Mouse (Mus musculus) thymus, adult 2 months (tissue): ENCODE measurements around the gene Trp53bp1.

Experiments
- CTCF ChIP-seq: fragments of 200-500 bp; IDR thresholded peaks from 2 replicates; pipeline ENCODE4 v1.5.1; 2012; ENCODE audit warnings: mild to moderate bottlenecking, control low read depth, low read length, moderate library complexity, borderline replicate concordance; ENCODE audit not compliant: control insufficient read depth, poor library complexity, insufficient read depth; ENCODE audit errors: extremely low read depth
- POLR2A ChIP-seq: fragments of 200-500 bp; IDR thresholded peaks from 2 replicates; pipeline ENCODE4 v1.6.1; 2012; ENCODE audit warnings: mild to moderate bottlenecking, low read length, control low read depth, moderate library complexity; ENCODE audit not compliant: control insufficient read depth, poor library complexity, insufficient read depth; ENCODE audit errors: extremely low read depth

DNA sequence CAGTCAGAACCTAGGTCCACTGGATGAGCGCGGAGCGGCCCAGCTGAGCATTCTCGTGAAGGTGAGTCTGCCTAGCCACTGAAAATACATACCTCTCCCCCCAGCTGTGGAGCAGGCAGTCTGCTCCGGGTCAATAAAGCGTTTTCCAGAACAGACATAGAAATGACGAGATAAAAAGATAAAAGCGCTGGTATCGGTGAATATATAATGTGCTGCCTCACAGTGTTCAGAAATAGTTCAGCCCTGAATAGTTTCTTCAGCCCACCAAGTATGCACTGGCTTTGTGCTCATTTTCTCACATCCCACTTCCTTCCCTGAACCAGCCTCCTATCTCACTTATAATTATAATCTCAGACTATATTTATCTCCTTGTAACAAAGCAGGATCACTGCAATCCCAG is 75.7 kb downstream of the Trp53bp1 start:
- TF ChIP-seq POLR2A (no peak), CTCF (no peak)
